Mouse (Mus musculus): ENCODE data around the gene Abca2. TPM values are rescaled to one million over a fixed set of nuclear protein-coding genes. Genes with fewer than 3 reads are reported as not detected.
A peak's percentile ranks its signal among the peaks of the same experiment; 100 is the strongest.

The Abca2 gene
- polyA plus RNA-seq, 1 experiment, result 61.1 TPM

DNA sequence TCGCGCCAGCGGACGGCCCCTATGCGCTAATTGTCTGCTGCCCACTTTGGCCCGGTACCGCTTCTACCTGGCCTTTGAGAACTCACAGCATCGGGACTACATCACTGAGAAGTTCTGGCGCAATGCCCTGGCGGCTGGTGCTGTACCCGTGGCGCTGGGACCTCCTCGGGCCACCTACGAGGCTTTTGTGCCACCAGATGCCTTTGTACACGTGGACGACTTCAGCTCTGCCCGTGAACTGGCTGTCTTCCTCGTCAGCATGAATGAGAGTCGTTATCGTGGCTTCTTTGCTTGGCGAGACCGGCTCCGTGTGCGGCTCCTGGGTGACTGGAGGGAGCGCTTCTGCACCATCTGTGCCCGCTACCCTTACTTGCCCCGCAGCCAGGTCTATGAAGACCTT is 3.0 kb upstream of the Abca2 start:
- H3K4me1 ChIP-seq (ENCODE audit: control insufficient read depth, insufficient read depth, insufficient read length), result peaks cover 11% of the 10 kb centered on the region
- H3K36me3 ChIP-seq (ENCODE audit: control insufficient read depth, insufficient read depth, low read length), result no peaks in the 10 kb centered on the region
- WGBS, result 73% methylated on average over 27 of the region's 27 CpGs
- no peak for DNase-seq (ENCODE audit: low read depth in 1 of 2, low spot score in 2 of 2)
- H3K4me3 ChIP-seq (ENCODE audit: extremely low read depth, insufficient read depth, insufficient read length), result no peak overlapping the region
- no peak overlapping the region for H3K27ac ChIP-seq (ENCODE audit: insufficient read depth, low read length)
- no peaks in the 10 kb centered on the region for H3K27me3 ChIP-seq (ENCODE audit: control insufficient read depth, insufficient read depth, low read length)
- TF ChIP-seq CTCF (IDR thresholded peaks at IDR 0.05; ENCODE audit: extremely low read depth, insufficient read depth, insufficient read length, insufficient replicate concordance) (no peak), POLR2A (IDR thresholded peaks at IDR 0.05; ENCODE audit: low read depth, low read length) (no peak)

DNA sequence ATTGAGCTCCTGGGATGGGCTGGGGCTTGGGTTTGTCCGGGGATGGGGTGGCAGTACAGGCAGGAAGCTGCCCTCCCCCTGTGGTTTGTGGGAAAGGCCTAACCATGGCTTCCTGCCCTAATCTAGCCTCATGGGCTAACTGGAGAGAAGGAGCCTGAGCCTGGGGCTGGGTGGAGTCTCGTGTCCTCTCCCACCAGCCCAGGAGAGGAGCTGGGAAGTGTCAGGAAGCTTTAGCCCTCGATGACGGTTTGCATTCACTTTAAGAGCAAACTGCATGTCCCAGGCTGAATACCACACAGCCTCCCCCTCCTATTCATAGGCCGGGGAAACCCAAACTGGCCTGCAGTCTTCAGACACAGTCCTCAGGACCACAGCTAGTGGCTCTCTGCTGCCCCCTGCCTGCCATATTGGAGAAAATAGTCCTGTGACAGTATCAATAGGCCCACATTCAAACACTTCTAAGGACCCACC is 1.7 kb upstream of the Abca2 start:
- Histone ChIP-seq H3K27ac (ENCODE audit: insufficient read depth, low read length) (peak overlapping the region; percentile 76), H3K27me3 (ENCODE audit: control insufficient read depth, insufficient read depth, low read length) (no peaks in the 10 kb centered on the region), H3K4me1 (ENCODE audit: control insufficient read depth, insufficient read depth, insufficient read length) (peaks cover 11% of the 10 kb centered on the region), H3K4me3 (ENCODE audit: extremely low read depth, insufficient read depth, insufficient read length) (no peak overlapping the region), H3K36me3 (ENCODE audit: control insufficient read depth, insufficient read depth, low read length) (no peaks in the 10 kb centered on the region)
- peak; percentile 58 to 72 for DNase-seq (ENCODE audit: low read depth in 1 of 2, low spot score in 2 of 2)
- whole genome bisulfite sequencing, result 7% methylated on average over 5 of the region's 5 CpGs
- TF ChIP-seq POLR2A (IDR thresholded peaks at IDR 0.05; ENCODE audit: low read depth, low read length), result no peak
- TF ChIP-seq CTCF (IDR thresholded peaks at IDR 0.05; ENCODE audit: extremely low read depth, insufficient read depth, insufficient read length, insufficient replicate concordance), result peak; percentile 66; the same call in 1 of the 2 replicates

DNA sequence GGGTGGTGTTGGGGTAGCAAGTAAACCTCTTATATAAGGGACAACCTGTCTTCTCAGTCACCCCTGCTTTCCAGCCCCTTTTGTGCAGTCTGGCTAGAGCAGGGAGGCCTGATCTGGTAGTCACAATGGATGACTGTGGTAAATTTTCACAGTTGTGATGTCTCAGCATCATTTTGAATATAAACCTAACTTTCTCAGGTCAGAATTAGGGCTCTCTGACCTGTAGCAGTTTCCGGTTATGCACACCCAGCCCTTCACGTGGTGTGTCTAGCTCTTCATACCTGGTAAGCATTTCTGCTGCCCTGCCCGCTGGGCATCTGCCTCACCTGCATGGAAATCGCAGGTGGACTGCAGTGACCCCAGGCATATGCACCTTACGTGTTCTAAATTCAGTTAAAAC is 1.2 kb upstream of the Abca2 start:
- H3K27ac ChIP-seq (ENCODE audit: insufficient read depth, low read length), result no peak overlapping the region
- H3K4me1 ChIP-seq (ENCODE audit: control insufficient read depth, insufficient read depth, insufficient read length), result peaks cover 11% of the 10 kb centered on the region
- TF ChIP-seq POLR2A (IDR thresholded peaks at IDR 0.05; ENCODE audit: low read depth, low read length), result no peak
- no peak for TF ChIP-seq CTCF (IDR thresholded peaks at IDR 0.05; ENCODE audit: extremely low read depth, insufficient read depth, insufficient read length, insufficient replicate concordance)

DNA sequence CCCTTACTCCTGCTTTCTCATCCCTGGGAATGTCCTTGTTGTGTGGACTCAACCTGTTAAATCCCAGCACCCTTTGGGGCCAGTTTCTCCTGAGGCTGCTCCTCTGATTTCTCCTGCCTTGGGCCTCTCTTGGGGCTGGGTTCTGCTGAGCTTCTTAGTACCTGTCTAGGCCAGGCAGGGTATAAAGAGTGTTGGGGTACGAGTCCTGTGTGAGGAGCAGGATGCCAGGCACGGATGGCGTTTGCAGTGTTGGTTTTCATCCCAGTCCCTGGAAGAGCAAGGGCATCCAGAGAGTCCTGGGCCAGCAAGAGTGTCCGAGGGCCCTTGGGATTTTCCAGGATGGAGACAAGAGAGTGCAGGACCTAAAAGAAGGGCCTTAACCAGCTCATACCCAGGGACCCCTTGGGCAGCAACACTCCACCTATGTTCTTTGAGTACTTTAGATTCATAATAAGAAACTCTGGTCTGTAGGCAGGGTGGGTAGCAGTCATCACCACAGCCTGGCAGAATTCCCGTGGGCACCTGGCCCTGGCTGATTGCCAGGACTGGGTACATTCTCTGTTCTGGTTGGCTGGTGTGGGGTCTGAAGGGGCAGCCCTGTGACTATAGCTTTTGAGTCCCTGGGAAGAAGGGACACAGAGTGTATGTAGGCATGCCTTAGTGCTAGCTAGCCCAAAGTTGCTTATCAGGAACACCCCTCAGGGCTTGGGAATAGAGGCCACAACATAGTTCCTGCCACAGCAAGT is 1.1 kb downstream of the Abca2 start:
- no peaks in the 10 kb centered on the region for H3K36me3 ChIP-seq (ENCODE audit: control insufficient read depth, insufficient read depth, low read length)
- TF ChIP-seq POLR2A (IDR thresholded peaks at IDR 0.05; ENCODE audit: low read depth, low read length), result no peak
- no peak for TF ChIP-seq CTCF (IDR thresholded peaks at IDR 0.05; ENCODE audit: extremely low read depth, insufficient read depth, insufficient read length, insufficient replicate concordance)
- DNase-seq (ENCODE audit: low read depth in 1 of 2, low spot score in 2 of 2), result no peak
- no peaks in the 10 kb centered on the region for H3K27me3 ChIP-seq (ENCODE audit: control insufficient read depth, insufficient read depth, low read length)
- H3K4me3 ChIP-seq (ENCODE audit: extremely low read depth, insufficient read depth, insufficient read length), result no peak overlapping the region
- 76% methylated on average over 5 of the region's 5 CpGs for WGBS
- H3K27ac ChIP-seq (ENCODE audit: insufficient read depth, low read length), result no peak overlapping the region
- H3K4me1 ChIP-seq (ENCODE audit: control insufficient read depth, insufficient read depth, insufficient read length), result peaks cover 11% of the 10 kb centered on the region

More for the DNA sequence above, 1.2 kb upstream of the Abca2 start:
- 88% methylated on average over 5 of the region's 5 CpGs for WGBS
- H3K27me3 ChIP-seq (ENCODE audit: control insufficient read depth, insufficient read depth, low read length), result no peaks in the 10 kb centered on the region
- H3K4me3 ChIP-seq (ENCODE audit: extremely low read depth, insufficient read depth, insufficient read length), result no peak overlapping the region
- H3K36me3 ChIP-seq (ENCODE audit: control insufficient read depth, insufficient read depth, low read length), result no peaks in the 10 kb centered on the region
- no peak for DNase-seq (ENCODE audit: low read depth in 1 of 2, low spot score in 2 of 2)

DNA sequence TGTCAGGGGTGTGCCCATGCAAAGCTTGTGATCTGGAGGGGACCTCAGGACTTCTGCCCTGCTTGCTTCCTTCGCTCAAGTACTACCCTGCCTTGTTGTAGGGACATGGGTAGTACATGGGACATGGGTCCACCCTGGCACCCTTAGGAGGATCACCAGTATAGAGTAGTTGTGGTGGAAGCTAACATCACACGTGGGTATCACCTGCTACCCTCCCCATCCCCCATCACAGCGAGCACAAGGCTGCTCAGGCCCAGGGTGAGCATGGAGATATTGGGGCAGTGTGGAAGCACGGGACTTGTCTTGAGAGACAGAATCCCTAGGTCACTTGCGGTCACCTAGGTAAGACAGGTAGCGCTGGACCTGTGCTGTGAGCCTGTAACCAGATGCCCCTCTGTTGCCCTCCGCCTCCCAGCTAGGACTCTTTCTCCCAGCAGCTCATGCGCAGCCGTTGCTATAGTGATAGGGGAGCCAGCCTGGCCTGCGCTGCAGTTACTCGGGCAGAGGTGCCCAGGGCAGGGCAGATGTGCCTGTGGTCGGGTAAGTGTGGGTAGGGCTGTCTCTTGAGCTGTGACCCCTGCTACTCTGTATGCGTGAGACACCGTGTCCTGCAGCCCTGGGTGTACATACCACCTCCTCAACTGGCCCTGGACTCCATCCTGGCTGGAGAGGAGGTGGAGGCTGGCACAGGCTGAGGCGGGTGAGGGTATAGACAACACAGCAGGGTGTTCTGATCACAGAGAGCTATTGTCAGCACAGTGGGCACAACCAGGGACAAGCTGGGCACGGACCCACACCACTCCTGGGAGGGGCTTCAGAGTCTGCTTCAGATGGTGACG is 2.1 kb downstream of the Abca2 start:
- WGBS, result 70% methylated on average over 17 of the region's 17 CpGs
- no peak for DNase-seq (ENCODE audit: low read depth in 1 of 2, low spot score in 2 of 2)

DNA sequence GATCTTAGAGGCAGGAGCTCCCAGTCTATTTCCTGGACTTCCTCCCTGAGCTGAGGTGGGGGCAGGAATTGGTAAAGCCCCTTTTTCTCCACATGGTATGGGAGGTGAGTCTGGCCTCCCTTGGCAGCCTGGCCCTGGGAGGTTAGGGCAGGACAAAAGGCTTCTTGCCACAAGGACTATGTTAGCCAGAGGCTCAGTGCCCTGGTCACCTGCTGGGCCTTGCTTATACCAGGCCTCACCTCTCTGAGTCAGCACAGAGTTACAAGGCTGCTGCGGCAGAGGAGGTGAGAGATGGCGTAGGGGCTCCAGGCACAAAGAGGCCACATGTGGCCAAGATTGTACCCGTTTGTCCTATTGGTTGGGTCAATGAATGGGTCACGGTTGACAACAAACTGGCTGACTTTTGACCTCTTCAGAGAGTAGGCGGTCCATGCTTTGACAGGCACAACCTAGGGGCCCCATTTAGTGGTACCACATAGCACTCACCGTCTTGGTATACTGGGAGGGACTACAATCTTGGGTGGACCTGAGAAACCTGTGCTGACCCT is 2.9 kb downstream of the Abca2 start:
- Histone ChIP-seq H3K27ac (ENCODE audit: insufficient read depth, low read length) (no peak overlapping the region), H3K27me3 (ENCODE audit: control insufficient read depth, insufficient read depth, low read length) (no peaks in the 10 kb centered on the region), H3K4me1 (ENCODE audit: control insufficient read depth, insufficient read depth, insufficient read length) (peaks cover 10% of the 10 kb centered on the region), H3K4me3 (ENCODE audit: extremely low read depth, insufficient read depth, insufficient read length) (no peak overlapping the region), H3K36me3 (ENCODE audit: control insufficient read depth, insufficient read depth, low read length) (no peaks in the 10 kb centered on the region; the same call in none of the 2 replicates)
- no peak for DNase-seq (ENCODE audit: low read depth in 1 of 2, low spot score in 2 of 2)
- no peak for TF ChIP-seq CTCF (IDR thresholded peaks at IDR 0.05; ENCODE audit: extremely low read depth, insufficient read depth, insufficient read length, insufficient replicate concordance)
- TF ChIP-seq POLR2A (IDR thresholded peaks at IDR 0.05; ENCODE audit: low read depth, low read length), result no peak
- 93% methylated on average over 6 of the region's 6 CpGs for WGBS

More for the DNA sequence above, 2.1 kb downstream of the Abca2 start:
- TF ChIP-seq CTCF (IDR thresholded peaks at IDR 0.05; ENCODE audit: extremely low read depth, insufficient read depth, insufficient read length, insufficient replicate concordance) (no peak), POLR2A (IDR thresholded peaks at IDR 0.05; ENCODE audit: low read depth, low read length) (no peak)
- Histone ChIP-seq H3K4me1 (ENCODE audit: control insufficient read depth, insufficient read depth, insufficient read length) (peaks cover 11% of the 10 kb centered on the region), H3K4me3 (ENCODE audit: extremely low read depth, insufficient read depth, insufficient read length) (no peak overlapping the region), H3K27ac (ENCODE audit: insufficient read depth, low read length) (no peak overlapping the region), H3K27me3 (ENCODE audit: control insufficient read depth, insufficient read depth, low read length) (no peaks in the 10 kb centered on the region), H3K36me3 (ENCODE audit: control insufficient read depth, insufficient read depth, low read length) (no peaks in the 10 kb centered on the region; the same call in 1 of the 2 replicates)

Data from spleen, adult 2 months (tissue).